Mouse (Mus musculus): ENCODE measurements around the gene Mtr. TPM values are rescaled to one million over a fixed set of nuclear protein-coding genes. Genes with fewer than 3 reads are reported as not detected.
A peak's percentile ranks its signal among the peaks of the same experiment; 100 is the strongest.

Gene Mtr
- total RNA-seq, 2 experiments from 2014 or later, result 18.1 TPM

GRCm38 (mm10) chr13:12250496-12250895, 7.4 kb downstream of the Mtr start:
- DNase-seq, result no peak
- intact Hi-C loops (cut with DNase I; ENCODE audit: low total_unique reads), result no loop called here

GRCm38 (mm10) chr13:12249195-12249898, 8.6 kb downstream of the Mtr start:
- no peak for DNase-seq
- intact Hi-C loops (cut with DNase I; ENCODE audit: low total_unique reads), result no loop called here

- intact Hi-C loops (cut with DNase I; ENCODE audit: low total_unique reads), result no loop called here
- DNase-seq, result no peak
Observed at GRCm38 (mm10) chr13:12245938-12246337, 12.0 kb downstream of the Mtr start.

- intact Hi-C loops (cut with DNase I; ENCODE audit: low total_unique reads), result no loop called here
- DNase-seq, result no peak
Observed at GRCm38 (mm10) chr13:12243991-12244390, 13.9 kb downstream of the Mtr start.

DNA sequence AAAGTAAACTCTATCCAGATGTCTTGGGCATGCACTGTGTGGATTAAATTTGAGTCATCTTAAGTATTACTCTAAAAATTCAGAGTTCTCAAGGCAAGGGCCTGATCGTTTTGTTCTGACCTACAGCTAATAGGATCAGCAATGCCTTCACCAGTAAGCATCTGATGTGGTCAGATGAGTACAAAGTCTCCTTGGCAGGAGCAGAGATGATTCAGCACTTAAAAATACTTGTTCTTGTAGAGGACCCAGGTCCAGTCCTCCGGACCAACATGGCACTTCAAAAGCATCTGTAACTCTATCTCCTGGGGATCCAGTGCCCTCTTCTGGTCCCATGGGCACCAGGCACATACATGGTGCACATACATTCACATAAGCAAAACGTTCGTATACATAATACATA, 25.8 kb downstream of the Mtr start:
- DNase-seq, result no peak
- intact Hi-C loops (cut with DNase I; ENCODE audit: low total_unique reads), result no loop called here

DNA sequence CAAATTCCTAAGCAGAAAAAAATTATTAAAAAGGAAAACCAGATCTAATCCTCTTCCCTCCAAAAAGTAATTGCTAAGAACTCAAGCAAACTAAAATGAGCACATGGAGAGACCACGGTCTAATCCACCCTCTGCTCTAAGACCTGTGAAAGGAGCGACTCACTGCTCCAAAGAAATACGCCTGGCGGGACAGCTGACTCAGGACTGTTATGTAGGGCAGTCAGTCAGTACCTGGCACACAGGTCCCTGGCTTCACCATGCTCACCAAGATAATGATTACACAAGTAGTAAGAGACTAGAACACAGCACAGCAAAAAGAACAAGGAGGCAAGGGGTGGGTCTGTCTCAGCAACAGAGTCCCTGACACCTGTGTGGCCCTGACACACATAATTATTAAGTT, 29.7 kb downstream of the Mtr start:
- DNase-seq, result no peak

DNA sequence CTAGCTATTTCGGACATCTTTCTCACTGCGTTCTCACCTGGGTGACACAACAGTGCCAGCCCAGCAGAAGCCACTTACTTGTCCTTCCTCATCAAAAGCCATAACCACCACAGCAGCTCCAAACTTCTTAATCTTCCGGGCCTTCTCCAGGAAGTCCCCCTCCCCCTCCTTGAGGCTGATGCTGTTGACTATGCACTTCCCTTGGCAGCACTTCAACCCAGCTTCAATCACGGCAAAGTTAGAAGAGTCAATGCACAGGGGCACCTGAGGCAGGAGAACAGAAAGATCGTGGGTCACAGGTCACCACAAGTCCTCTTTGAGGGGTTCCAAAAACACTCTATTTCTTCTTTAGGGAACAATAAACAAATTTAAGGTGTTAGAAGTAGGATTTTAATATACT, 30.3 kb downstream of the Mtr start:
- no peak for DNase-seq
- intact Hi-C loops (cut with DNase I; ENCODE audit: low total_unique reads), result no loop called here

More for the DNA sequence above, 29.7 kb downstream of the Mtr start:
- intact Hi-C loops (cut with DNase I; ENCODE audit: low total_unique reads), result no loop called here

DNA sequence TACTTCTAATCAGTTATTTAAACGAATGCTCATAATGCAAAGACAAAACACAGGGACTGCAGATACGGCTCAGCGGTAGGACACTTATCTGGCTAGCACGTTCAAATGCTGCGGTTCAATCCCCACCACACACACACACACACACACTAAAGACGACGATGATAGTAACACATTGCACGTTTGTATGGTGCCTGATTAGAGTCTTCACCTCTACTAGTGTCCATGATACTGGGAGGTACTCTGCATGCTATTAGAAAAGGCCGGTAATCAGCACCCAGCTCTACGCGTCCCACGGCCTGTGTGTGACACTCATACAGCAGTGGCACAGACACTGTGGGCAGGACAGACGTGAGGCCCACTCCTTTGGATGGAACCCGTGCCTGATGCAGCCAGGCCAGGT, 39.3 kb downstream of the Mtr start:
- intact Hi-C loops (cut with DNase I; ENCODE audit: low total_unique reads), result loop anchor here (10.0 kb wide), 1 partner anchor 176 kb away; the partner anchor contains the start of gene Heatr1
- DNase-seq, result no peak

- DNase-seq, result no peak
- intact Hi-C loops (cut with DNase I; ENCODE audit: low total_unique reads), result loop anchor here (5.0 to 10.0 kb wide), 2 partner anchors 57 to 180 kb away; partner anchors contain the start of gene Heatr1
Observed at GRCm38 (mm10) chr13:12214922-12215321, 43.0 kb downstream of the Mtr start.

- intact Hi-C loops (cut with DNase I; ENCODE audit: low total_unique reads), result loop anchor here (5.0 to 10.0 kb wide), 2 partner anchors 61 to 184 kb away; partner anchors contain the start of gene Heatr1
- peak; percentile 15 for DNase-seq
Observed at GRCm38 (mm10) chr13:12211058-12211457, 46.9 kb downstream of the Mtr start.

DNA sequence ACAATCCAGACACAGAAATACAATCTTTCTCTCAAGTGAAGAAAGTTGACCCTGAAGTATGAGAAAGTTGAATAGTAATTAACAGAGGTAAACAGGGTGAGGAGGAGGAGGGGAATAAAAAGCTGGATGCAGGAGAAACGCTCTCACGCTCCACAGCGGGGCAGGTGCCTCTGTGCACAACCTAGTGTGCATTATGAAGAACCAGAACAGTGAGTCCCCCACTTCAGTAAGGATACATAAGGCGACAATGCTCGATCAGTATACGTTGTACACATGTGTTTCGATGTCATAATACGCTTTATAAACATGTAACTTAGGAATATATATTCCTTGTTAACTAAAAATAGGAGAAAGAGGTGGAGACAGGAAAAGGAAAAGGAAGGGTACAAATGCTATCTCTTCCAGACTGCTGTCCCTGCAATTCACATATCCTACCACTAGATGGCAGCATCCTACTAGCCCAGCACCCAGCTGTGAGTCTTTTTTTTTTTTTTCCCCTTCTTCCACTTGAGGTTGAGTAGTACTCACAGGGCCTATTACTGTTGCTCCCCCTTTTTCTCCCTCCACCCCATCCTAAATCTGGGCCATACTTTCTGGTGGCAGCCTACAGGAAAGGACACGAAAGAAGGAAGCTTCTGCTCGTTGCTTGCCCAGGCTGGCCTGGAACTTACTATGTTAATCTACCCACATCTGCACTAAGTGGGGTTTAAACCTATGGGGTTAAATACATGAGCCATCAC, 47.7 kb downstream of the Mtr start:
- intact Hi-C loops (cut with DNase I; ENCODE audit: low total_unique reads), result loop anchor here (5.0 to 10.0 kb wide), 2 partner anchors 62 to 185 kb away; partner anchors contain the start of gene Heatr1
- DNase-seq, result peak; percentile 21

- DNase-seq, result peak; percentile 17
- intact Hi-C loops (cut with DNase I; ENCODE audit: low total_unique reads), result no loop called here
Observed at GRCm38 (mm10) chr13:12200372-12200771, 57.5 kb downstream of the Mtr start.

- intact Hi-C loops (cut with DNase I; ENCODE audit: low total_unique reads), result no loop called here
- DNase-seq, result no peak
Observed at GRCm38 (mm10) chr13:12198486-12198885, 59.4 kb downstream of the Mtr start.

DNA sequence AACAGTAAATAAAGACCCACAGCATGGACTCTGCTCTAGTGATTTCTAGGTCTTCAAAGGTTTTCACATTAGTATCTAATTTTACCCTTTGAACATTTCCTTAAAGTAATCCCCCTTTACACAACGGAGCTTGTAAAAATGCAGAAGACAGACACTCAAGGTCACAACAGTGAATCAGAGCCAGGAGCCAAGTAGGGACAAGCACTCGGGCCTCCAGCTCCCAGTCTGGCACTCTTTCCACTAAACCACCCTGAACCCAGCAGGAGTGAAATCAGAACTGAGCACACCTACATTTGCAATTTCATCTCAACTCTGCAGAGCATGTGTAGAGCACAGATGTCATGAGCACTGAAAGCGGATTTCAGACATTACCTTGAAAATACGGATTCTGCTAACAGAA, 61.1 kb downstream of the Mtr start:
- intact Hi-C loops (cut with DNase I; ENCODE audit: low total_unique reads), result no loop called here
- no peak for DNase-seq

GRCm38 (mm10) chr13:12196012-12196411, 61.9 kb downstream of the Mtr start:
- intact Hi-C loops (cut with DNase I; ENCODE audit: low total_unique reads), result no loop called here
- DNase-seq, result peak; percentile 29

- DNase-seq, result no peak
- intact Hi-C loops (cut with DNase I; ENCODE audit: low total_unique reads), result no loop called here
Observed at GRCm38 (mm10) chr13:12194942-12195662, 62.8 kb downstream of the Mtr start.

DNA sequence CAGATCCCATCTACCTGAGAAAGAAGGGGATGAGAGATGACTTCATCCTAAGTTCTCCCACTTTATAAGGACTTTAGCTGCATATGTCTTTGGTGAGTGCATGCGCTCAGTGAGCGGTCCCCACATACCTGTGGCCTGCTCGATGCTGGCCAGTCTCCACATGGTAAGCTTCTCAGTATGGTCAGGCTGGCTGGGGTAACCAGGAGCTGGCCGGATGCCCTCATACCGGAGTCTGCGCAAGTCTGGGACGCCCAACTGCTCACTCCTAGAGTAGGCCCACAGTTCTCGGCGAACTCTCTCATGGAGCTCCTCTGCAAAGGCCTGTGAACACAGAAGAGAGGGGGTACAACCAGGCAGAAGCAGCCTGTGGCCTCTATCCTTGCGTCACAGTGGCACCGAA, 68.7 kb downstream of the Mtr start:
- no peak for DNase-seq
- intact Hi-C loops (cut with DNase I; ENCODE audit: low total_unique reads), result no loop called here

- intact Hi-C loops (cut with DNase I; ENCODE audit: low total_unique reads), result no loop called here
- no peak for DNase-seq
Observed at GRCm38 (mm10) chr13:12188804-12189203, 69.1 kb downstream of the Mtr start.

DNA sequence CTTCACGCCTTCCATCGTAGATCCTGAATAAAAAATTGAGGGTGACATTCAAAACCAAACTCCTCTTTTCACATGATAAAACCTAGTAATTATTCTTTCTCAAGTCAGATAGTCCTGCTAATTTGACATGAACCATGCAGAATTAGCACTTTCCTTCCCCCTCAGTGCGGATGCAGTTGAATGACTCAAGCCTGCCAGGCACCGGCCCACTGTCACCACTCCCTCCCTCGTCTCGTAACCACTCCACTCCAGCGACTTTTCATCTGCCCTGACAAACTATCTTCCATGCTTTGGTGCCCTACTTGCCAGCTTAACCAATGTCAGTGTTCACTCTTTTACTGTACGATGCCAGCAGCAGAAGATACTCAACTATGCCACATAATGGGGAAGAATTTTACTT, 78.4 kb downstream of the Mtr start:
- no peak for DNase-seq
- intact Hi-C loops (cut with DNase I; ENCODE audit: low total_unique reads), result no loop called here

DNA sequence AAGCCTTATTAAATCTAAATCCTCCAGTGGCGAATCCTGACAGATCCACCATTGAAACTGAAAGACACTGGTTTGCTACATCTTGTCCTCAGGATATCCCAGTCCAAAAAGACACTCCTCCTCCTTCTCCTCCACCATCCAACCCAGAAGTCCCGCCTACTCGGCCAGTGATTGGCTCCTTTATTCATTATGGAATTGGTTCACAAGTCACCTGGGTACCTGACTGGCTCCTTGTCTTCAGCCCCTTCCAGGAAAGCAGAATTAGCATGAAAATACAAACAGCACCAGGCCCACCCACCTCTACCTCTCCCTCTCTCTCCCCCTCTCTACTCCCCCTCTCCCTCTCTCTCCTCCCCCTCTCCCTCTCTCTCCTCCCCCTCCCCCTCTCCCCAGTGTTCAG, 81.2 kb downstream of the Mtr start:
- DNase-seq, result no peak
- intact Hi-C loops (cut with DNase I; ENCODE audit: low total_unique reads), result no loop called here
